Mouse (Mus musculus) CH12.LX (cell line): ENCODE measurements around the gene Vps9d1. TPM values are rescaled to one million over a fixed set of nuclear protein-coding genes. Genes with fewer than 3 reads are reported as not detected.

Source experiments
- DNase-seq: peaks from one replicate; pipeline ENCODE4 v3.0.0-alpha.2; 2013; ENCODE audit errors: extremely low read depth
- H3K27ac ChIP-seq: 2 replicates; pipeline ENCODE4 v1.5.1; 2012; ENCODE audit warnings: low read depth, mild to moderate bottlenecking, control low read depth, moderate library complexity; ENCODE audit not compliant: insufficient read depth
- H3K27me3 ChIP-seq: replicated peaks from 2 replicates; pipeline ENCODE3; 2012; ENCODE audit warnings: inconsistent platforms
- H3K36me3 ChIP-seq, 2 experiments: replicated peaks in 1 of 2; 2 replicates each; pipeline versions ENCODE3 to v1.6.1; 2012; ENCODE audit warnings: inconsistent platforms in 1 of 2, low read length in 1 of 2, mild to moderate bottlenecking in 1 of 2, mixed read lengths in 1 of 2, moderate library complexity in 1 of 2; ENCODE audit not compliant: control insufficient read depth in 1 of 2, insufficient read depth in 1 of 2
- H3K4me1 ChIP-seq, 2 experiments: 2 replicates each; pipeline ENCODE4 v1.6.1; 2012; ENCODE audit warnings: inconsistent platforms in 1 of 2, moderate library complexity in 1 of 2; ENCODE audit not compliant: insufficient read depth in 2 of 2, control insufficient read depth in 1 of 2
- H3K4me2 ChIP-seq: 2 replicates; pipeline ENCODE4 v1.6.1; 2012; ENCODE audit warnings: low read depth, mild to moderate bottlenecking, control low read depth; ENCODE audit not compliant: poor library complexity, insufficient read depth, severe bottlenecking
- H3K4me3 ChIP-seq, 3 experiments: fragments of 150-350 bp in 1 of 3; sonication (generic) in 1 of 3; replicated peaks in 1 of 3; 2 replicates each; pipeline versions ENCODE3 to v1.5.1; 2011 to 2012; ENCODE audit warnings: low read depth in 2 of 3, low read length in 2 of 3, mild to moderate bottlenecking in 2 of 3, moderate library complexity in 2 of 3, control low read depth in 1 of 3, improper control_type of control experiment in 1 of 3, inconsistent platforms in 1 of 3, mixed read lengths in 1 of 3; ENCODE audit not compliant: poor library complexity in 1 of 3
- H3K79me2 ChIP-seq: replicated peaks from 2 replicates; pipeline ENCODE4 v1.6.1; 2012; ENCODE audit warnings: mild to moderate bottlenecking, moderate library complexity; ENCODE audit not compliant: control insufficient read depth, poor library complexity, insufficient read depth, severe bottlenecking; ENCODE audit errors: extremely low read depth
- H3K9ac ChIP-seq: 2 replicates; pipeline ENCODE4 v1.6.1; 2012; ENCODE audit warnings: low read depth, mild to moderate bottlenecking, control low read depth, moderate library complexity; ENCODE audit not compliant: insufficient read depth
- H3K9me3 ChIP-seq: replicated peaks from 2 replicates; pipeline ENCODE3; 2012; ENCODE audit warnings: low read length, inconsistent platforms, mixed read lengths
- BHLHE40 ChIP-seq: IDR thresholded peaks from 2 replicates; pipeline ENCODE4 v1.6.1; 2011; ENCODE audit warnings: mild to moderate bottlenecking, low read depth, low read length, improper control_type of control experiment
- CHD1 ChIP-seq: IDR thresholded peaks from 2 replicates; pipeline ENCODE4 v1.6.1; 2012; ENCODE audit warnings: low read depth, low read length, improper control_type of control experiment, inconsistent platforms
- CHD2 ChIP-seq: IDR thresholded peaks from 2 replicates; pipeline ENCODE4 v1.6.1; 2011; ENCODE audit warnings: low read length, improper control_type of control experiment
- CTCF ChIP-seq, 2 experiments: IDR thresholded peaks in 1 of 2; conservative IDR thresholded peaks in 1 of 2; 2 replicates each; pipeline ENCODE4 v1.5.1; 2011 to 2012; ENCODE audit warnings: low read depth in 2 of 2, low read length in 2 of 2, improper control_type of control experiment in 1 of 2, inconsistent platforms in 1 of 2, mild to moderate bottlenecking in 1 of 2, moderate library complexity in 1 of 2
- E2F4 ChIP-seq: IDR thresholded peaks from 2 replicates; pipeline ENCODE4 v1.6.1; 2011; ENCODE audit warnings: low read depth, low read length, improper control_type of control experiment; ENCODE audit not compliant: insufficient replicate concordance
- ELF1 ChIP-seq: IDR thresholded peaks from 2 replicates; pipeline ENCODE4 v1.6.1; 2014; ENCODE audit warnings: low read depth, mild to moderate bottlenecking, inconsistent platforms, low read length, improper control_type of control experiment
- ETS1 ChIP-seq: conservative IDR thresholded peaks from 2 replicates; pipeline ENCODE4 v1.6.1; 2012; ENCODE audit warnings: low read depth, mild to moderate bottlenecking, inconsistent platforms, low read length, improper control_type of control experiment, moderate library complexity
- HCFC1 ChIP-seq: IDR thresholded peaks from 2 replicates; pipeline ENCODE4 v1.6.1; 2012; ENCODE audit warnings: low read depth, mild to moderate bottlenecking, inconsistent platforms, low read length, improper control_type of control experiment
- IRF4 ChIP-seq: IDR thresholded peaks from 2 replicates; pipeline ENCODE4 v1.6.1; 2014; ENCODE audit warnings: low read depth, mild to moderate bottlenecking, inconsistent platforms, low read length, improper control_type of control experiment
- JUND ChIP-seq: conservative IDR thresholded peaks from 2 replicates; pipeline ENCODE4 v1.6.1; 2011; ENCODE audit warnings: low read depth, low read length, improper control_type of control experiment
- KAT2A ChIP-seq: IDR thresholded peaks from 2 replicates; pipeline ENCODE4 v1.6.1; 2012; ENCODE audit warnings: low read length, improper control_type of control experiment, inconsistent platforms; ENCODE audit not compliant: insufficient replicate concordance
- MAZ ChIP-seq: IDR thresholded peaks from 2 replicates; pipeline ENCODE4 v1.6.1; 2012; ENCODE audit warnings: low read depth, mild to moderate bottlenecking, inconsistent platforms, low read length, improper control_type of control experiment, moderate library complexity
- MEF2A ChIP-seq: IDR thresholded peaks from 2 replicates; pipeline ENCODE4 v1.6.1; 2014; ENCODE audit warnings: low read depth, mild to moderate bottlenecking, inconsistent platforms, low read length, improper control_type of control experiment, borderline replicate concordance
- MXI1 ChIP-seq: IDR thresholded peaks from 2 replicates; pipeline ENCODE4 v1.6.1; 2011; ENCODE audit warnings: mild to moderate bottlenecking, low read depth, low read length, improper control_type of control experiment
- MYC ChIP-seq: IDR thresholded peaks from 2 replicates; pipeline ENCODE4 v1.6.1; 2011; ENCODE audit warnings: low read depth, mild to moderate bottlenecking, improper control_type of control experiment, low read length
- NRF1 ChIP-seq: IDR thresholded peaks from 2 replicates; pipeline ENCODE4 v1.6.1; 2014; ENCODE audit warnings: low read depth, mild to moderate bottlenecking, inconsistent platforms, low read length, improper control_type of control experiment, moderate library complexity
- PAX5 ChIP-seq: IDR thresholded peaks from 2 replicates; pipeline ENCODE4 v1.6.1; 2012; ENCODE audit warnings: low read length, inconsistent platforms, mixed read lengths
- POLR2A ChIP-seq: IDR thresholded peaks from 2 replicates; pipeline ENCODE4 v1.6.1; 2011; ENCODE audit warnings: low read depth, mild to moderate bottlenecking, improper control_type of control experiment, low read length
- POLR2AphosphoS2 ChIP-seq: IDR thresholded peaks from 2 replicates; pipeline ENCODE4 v1.6.1; 2011; ENCODE audit warnings: low read depth, low read length, improper control_type of control experiment
- RAD21 ChIP-seq: IDR thresholded peaks from 2 replicates; pipeline ENCODE4 v1.6.1; 2011; ENCODE audit warnings: low read depth, mild to moderate bottlenecking, low read length, improper control_type of control experiment, moderate library complexity
- SIN3A ChIP-seq: IDR thresholded peaks from 2 replicates; pipeline ENCODE4 v1.6.1; 2012; ENCODE audit warnings: low read length, improper control_type of control experiment, inconsistent platforms
- SMC3 ChIP-seq: IDR thresholded peaks from 2 replicates; pipeline ENCODE4 v1.6.1; 2011; ENCODE audit warnings: low read depth, low read length, improper control_type of control experiment
- TBP ChIP-seq: conservative IDR thresholded peaks from 2 replicates; pipeline ENCODE4 v1.6.1; 2011; ENCODE audit warnings: low read depth, low read length, improper control_type of control experiment
- TCF12 ChIP-seq: IDR thresholded peaks from 2 replicates; pipeline ENCODE4 v1.6.1; 2014; ENCODE audit warnings: low read depth, mild to moderate bottlenecking, inconsistent platforms, low read length, improper control_type of control experiment
- UBTF ChIP-seq: IDR thresholded peaks from 2 replicates; pipeline ENCODE4 v1.6.1; 2012; ENCODE audit warnings: low read depth, mild to moderate bottlenecking, inconsistent platforms, low read length, improper control_type of control experiment, moderate library complexity
- USF1 ChIP-seq: IDR thresholded peaks from 2 replicates; pipeline ENCODE4 v1.6.1; 2014; ENCODE audit warnings: low read depth, mild to moderate bottlenecking, inconsistent platforms, low read length, improper control_type of control experiment
- USF2 ChIP-seq: conservative IDR thresholded peaks from 2 replicates; pipeline ENCODE4 v1.6.1; 2011; ENCODE audit warnings: low read depth, low read length, improper control_type of control experiment
- ZC3H11A ChIP-seq: IDR thresholded peaks from 2 replicates; pipeline ENCODE4 v1.6.1; 2012; ENCODE audit warnings: low read depth, mild to moderate bottlenecking, inconsistent platforms, low read length, improper control_type of control experiment
- ZMIZ1 ChIP-seq: IDR thresholded peaks from 2 replicates; pipeline ENCODE4 v1.6.1; 2012; ENCODE audit warnings: low read depth, mild to moderate bottlenecking, inconsistent platforms, low read length, improper control_type of control experiment
- dilution Hi-C: fragments of 300-500 bp; cut with MboI; formaldehyde crosslinking; loops from 2 replicates; pipeline ENCODE4 v1.14.3; 2020; ENCODE audit warnings: low sequenced_read_pairs; ENCODE audit not compliant: extremely low pct_unique_long_range_greater_than_20kb, extremely low pct_ligation_motif_present
- in situ Hi-C: fragments of 300-500 bp; cut with MboI; formaldehyde crosslinking; loops from 3 replicates; pipeline ENCODE4 v1.14.3; 2019; ENCODE audit warnings: low sequenced_read_pairs, low pct_ligation_motif_present, low pct_unique_long_range_greater_than_20kb, mixed read lengths
- polyA plus RNA-seq: library from polyadenylated mRNA; unstranded; fragments of >175 nt; gene quantifications from 2 replicates; pipeline ENCODE4 v1.2.1, GENCODE M21; 2012; ENCODE audit warnings: low read depth; ENCODE audit not compliant: insufficient read length
- total RNA-seq, 2 experiments: library from RNA; depleted of rRNA; stranded (reverse); fragments of 300-350 nt in 1 of 2; fragments of >200 nt in 1 of 2; gene quantifications; 2 replicates each; pipeline ENCODE4 v1.2.3; 2012 to 2014

Vps9d1 gene
- total and polyA plus RNA-seq, 3 experiments: 2.8 to 9.7 (median 5.5) TPM

- TF ChIP-seq E2F4: no peak
- no peak for TF ChIP-seq MAZ
- TF ChIP-seq BHLHE40: no peak
- no peak for TF ChIP-seq ETS1
- TF ChIP-seq MYC: no peak
- no peak for TF ChIP-seq HCFC1
- no peak for TF ChIP-seq SMC3
- no peak for TF ChIP-seq USF2
- no peak for TF ChIP-seq POLR2AphosphoS2
- TF ChIP-seq TBP: no peak
- no peak for TF ChIP-seq ZC3H11A
- TF ChIP-seq PAX5: no peak
- peak overlapping the region; percentile 54 to 96 (median 59) for H3K4me3 ChIP-seq
- H3K4me2 ChIP-seq: peak overlapping the region; percentile 35
- H3K9ac ChIP-seq: peak overlapping the region; percentile 73
- peaks cover 0 to 17% of the 10 kb centered on the region in 2 experiments; a peak in 2 of 4 replicates for H3K4me1 ChIP-seq
- H3K27ac ChIP-seq: no peak overlapping the region
- in situ Hi-C loops: no loop called here
- peaks cover 16% of the 10 kb centered on the region for H3K79me2 ChIP-seq
- no peak for DNase-seq
- H3K27me3 ChIP-seq: peaks cover 5% of the 10 kb centered on the region
- dilution Hi-C loops: no loop called here
- no peaks in the 10 kb centered on the region for H3K9me3 ChIP-seq
- peaks cover 23 to 28% of the 10 kb centered on the region in 2 experiments for H3K36me3 ChIP-seq
Measured at GRCm38 (mm10) chr8:123213118-123213772, 40.9 kb downstream of the Vps9d1 start.

DNA sequence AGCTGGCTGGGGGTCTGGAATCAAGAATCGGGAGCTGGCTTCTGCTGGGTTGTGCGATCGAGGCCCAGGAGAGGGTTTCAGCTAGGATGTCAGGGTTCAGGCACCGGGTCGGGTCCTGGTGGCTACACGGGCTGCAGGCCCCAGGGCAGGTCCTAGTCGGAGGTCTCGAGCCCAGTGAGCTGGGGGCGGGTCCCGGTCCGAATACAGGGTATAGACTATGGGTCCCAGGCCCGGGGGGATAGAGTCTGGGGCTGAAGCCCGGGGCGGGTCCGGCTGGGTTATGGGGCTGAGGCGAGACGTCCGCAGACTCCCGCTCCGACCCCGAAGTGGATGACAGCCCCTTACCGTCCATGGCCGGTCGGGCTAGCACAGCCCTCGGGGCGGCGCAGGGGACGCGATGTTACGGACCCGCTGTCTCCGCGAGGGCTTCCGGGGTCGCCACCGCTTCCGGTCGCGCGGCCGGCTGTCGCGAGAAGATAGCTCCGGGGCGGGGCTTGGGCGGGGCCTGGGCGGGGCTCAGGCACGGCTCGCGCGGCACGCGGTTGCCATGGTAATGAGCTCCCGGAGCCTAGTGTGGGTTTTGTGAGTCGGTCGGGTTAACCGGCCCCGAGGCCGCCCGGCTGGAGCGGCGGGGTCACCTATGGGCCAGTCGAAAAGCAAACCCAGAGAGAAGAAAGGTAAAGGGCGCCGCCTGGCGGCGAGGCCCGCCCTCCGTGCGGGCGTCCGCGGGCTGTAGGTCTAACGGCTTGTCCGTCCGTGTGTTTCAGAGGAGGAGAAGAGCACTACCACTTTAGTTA is 41.6 kb downstream of the Vps9d1 start, which contains the start of the genes Chmp1a and Spata33:
Gene Chmp1a (minus strand): TSS at position 443 of the 797 bp plus-strand sequence.
Gene Spata33 (plus strand): TSS at position 512 of the 797 bp plus-strand sequence.
- Histone ChIP-seq H3K9me3 (no peaks in the 10 kb centered on the region), H3K27me3 (peaks cover 5% of the 10 kb centered on the region), H3K9ac (peak within 1 kb of the TSS; percentile 99), H3K4me2 (peak within 1 kb of the TSS; percentile 87), H3K36me3 (peaks cover 30 to 35% of the 10 kb centered on the region in 2 experiments), H3K79me2 (peaks cover 16% of the 10 kb centered on the region), H3K27ac (no peak within 1 kb of the TSS), H3K4me3 (peak within 1 kb of the TSS; percentile 87 to 99 (median 96)), H3K4me1 (peaks cover 0 to 17% of the 10 kb centered on the region in 2 experiments; a peak in 2 of 4 replicates)
- dilution Hi-C loops: no loop called here
- in situ Hi-C loops: no loop called here
- DNase-seq: peak; percentile 87
- TF ChIP-seq JUND: no peak
- 0 out of 2 replicates have a peak, but pooled peaks have one; percentile 6 for TF ChIP-seq ETS1
- TF ChIP-seq ZMIZ1: peak; percentile 82
- TF ChIP-seq E2F4: no peak
- no peak for TF ChIP-seq USF2
- no peak for TF ChIP-seq TBP
- TF ChIP-seq IRF4: peak; percentile 54
- TF ChIP-seq CTCF (conservative IDR thresholded peaks at IDR 0.05 in 1 of 2, IDR thresholded peaks at IDR 0.05 in 1 of 2; ENCODE audit: low read depth in 2 of 2, low read length in 2 of 2): peak; percentile 32 to 78; a peak in 3 of 4 replicates
- TF ChIP-seq CHD2: peak; percentile 99
- TF ChIP-seq POLR2A: peak; percentile 88
- peak; percentile 83 for TF ChIP-seq TCF12
- peak; percentile 58; the same call in 1 of the 2 replicates for TF ChIP-seq MEF2A
- TF ChIP-seq SIN3A: peak; percentile 97
- TF ChIP-seq RAD21: peak; percentile 44
- no peak; the same call in 1 of the 2 replicates for TF ChIP-seq UBTF
- TF ChIP-seq KAT2A: 0 out of 2 replicates have a peak, but pooled peaks have one; percentile 64
- TF ChIP-seq NRF1: 0 out of 2 replicates have a peak, but pooled peaks have one; percentile 8
- TF ChIP-seq MXI1: peak; percentile 89
- TF ChIP-seq ELF1: peak; percentile 97
- TF ChIP-seq CHD1: no peak
- peak; percentile 80 for TF ChIP-seq HCFC1
- TF ChIP-seq USF1: no peak
- peak; percentile 73 for TF ChIP-seq BHLHE40
